Mouse (Mus musculus): ENCODE data around the gene B3galt5.

- TF ChIP-seq GATA1 (IDR thresholded peaks at IDR 0.05; ENCODE audit: low read length) (no peak), TAL1 (IDR thresholded peaks at IDR 0.05; ENCODE audit: low read length) (no peak)
Measured at GRCm38 (mm10) chr16:96306905-96307304, 71.3 kb downstream of the B3galt5 start.

Measured in erythroblast, embryonic 14.5 days (primary cell).